Mouse (Mus musculus) myocyte (in vitro differentiated cells): ENCODE measurements around the gene Itgav. TPM values are rescaled to one million over a fixed set of nuclear protein-coding genes. Genes with fewer than 3 reads are reported as not detected.

ENCODE experiments used
- H3K27me3 ChIP-seq: one replicate; pipeline ENCODE4 v1.6.1; 2011; ENCODE audit not compliant: control insufficient read depth, insufficient read depth, insufficient read length
- H3K36me3 ChIP-seq: one replicate; pipeline ENCODE4 v1.6.1; 2011; ENCODE audit not compliant: control insufficient read depth, insufficient read depth
- H3K4me2 ChIP-seq: one replicate; pipeline ENCODE4 v1.6.1; 2011; ENCODE audit warnings: low read depth, control low read depth
- H3K4me3 ChIP-seq: one replicate; pipeline ENCODE4 v1.5.1; 2011; ENCODE audit warnings: mild to moderate bottlenecking, control low read depth, moderate library complexity
- H3K79me2 ChIP-seq: one replicate; pipeline ENCODE4 v1.6.1; 2011; ENCODE audit not compliant: control insufficient read depth, insufficient read depth
- H3ac ChIP-seq: one replicate; pipeline ENCODE4 v1.6.1; 2011; ENCODE audit not compliant: control insufficient read depth, insufficient read length
- CEBPB ChIP-seq: IDR thresholded peaks from 2 replicates; pipeline ENCODE4 v1.6.1; 2011; ENCODE audit warnings: mild to moderate bottlenecking, moderate library complexity; ENCODE audit not compliant: poor library complexity, insufficient read depth, severe bottlenecking
- E2F4 ChIP-seq: IDR thresholded peaks from one replicate; pipeline ENCODE4 v1.6.1; 2011; ENCODE audit warnings: mild to moderate bottlenecking, control low read depth, moderate library complexity; ENCODE audit not compliant: insufficient read depth
- MAX ChIP-seq: IDR thresholded peaks from one replicate; pipeline ENCODE4 v1.6.1; 2011; ENCODE audit warnings: low read depth, mild to moderate bottlenecking, control low read depth
- MYOD1 ChIP-seq, 3 experiments: IDR thresholded peaks; one replicate each; pipeline ENCODE4 v1.6.1; 2011; ENCODE audit warnings: control low read depth in 2 of 3, low read depth in 2 of 3, mild to moderate bottlenecking in 2 of 3, moderate library complexity in 1 of 3; ENCODE audit not compliant: insufficient read length in 2 of 3, control insufficient read depth in 1 of 3
- MYOG ChIP-seq, 3 experiments: IDR thresholded peaks; one replicate each; pipeline ENCODE4 v1.6.1; 2011; ENCODE audit warnings: control low read depth in 2 of 3, low read depth in 2 of 3, mild to moderate bottlenecking in 2 of 3; ENCODE audit not compliant: insufficient read length in 2 of 3, control insufficient read depth in 1 of 3, insufficient read depth in 1 of 3
- POLR2A ChIP-seq: IDR thresholded peaks from one replicate; pipeline ENCODE4 v1.6.1; 2011; ENCODE audit warnings: low read depth, mild to moderate bottlenecking, control low read depth, moderate library complexity; ENCODE audit not compliant: insufficient read length
- POLR2AphosphoS2 ChIP-seq: IDR thresholded peaks from one replicate; pipeline ENCODE4 v1.6.1; 2011; ENCODE audit warnings: low read depth, control low read depth; ENCODE audit not compliant: insufficient read length
- REST ChIP-seq: IDR thresholded peaks from one replicate; pipeline ENCODE4 v1.6.1; 2011; ENCODE audit warnings: mild to moderate bottlenecking, control low read depth, moderate library complexity; ENCODE audit not compliant: insufficient read depth, insufficient read length
- SRF ChIP-seq: IDR thresholded peaks from one replicate; pipeline ENCODE4 v1.6.1; 2011; ENCODE audit warnings: low read depth; ENCODE audit not compliant: control insufficient read depth, insufficient read length
- TCF12 ChIP-seq: IDR thresholded peaks from one replicate; pipeline ENCODE4 v1.6.1; 2011; ENCODE audit warnings: mild to moderate bottlenecking, control low read depth; ENCODE audit not compliant: poor library complexity, insufficient read depth, severe bottlenecking
- TCF3 ChIP-seq: IDR thresholded peaks from one replicate; pipeline ENCODE4 v1.6.1; 2011; ENCODE audit warnings: low read depth, control low read depth; ENCODE audit not compliant: insufficient read length
- USF1 ChIP-seq: IDR thresholded peaks from one replicate; pipeline ENCODE4 v1.6.1; 2011; ENCODE audit warnings: low read depth, mild to moderate bottlenecking, control low read depth, moderate library complexity
- polyA plus RNA-seq: library from polyadenylated mRNA; unstranded; fragments of >200 nt; fragmentation: generic; extraction: Trizol; gene quantifications from one replicate; pipeline ENCODE4 v1.2.1, GENCODE M21; 2012; ENCODE audit warnings: missing spikeins

The Itgav gene
- polyA plus RNA-seq, 1 experiment: 26.2 TPM

GRCm38 (mm10) chr2:83761506-83761905 lies 37.3 kb downstream of the Itgav start:
- peaks cover 29% of the 10 kb centered on the region for H3K36me3 ChIP-seq
- no peak overlapping the region for H3K4me2 ChIP-seq

DNA sequence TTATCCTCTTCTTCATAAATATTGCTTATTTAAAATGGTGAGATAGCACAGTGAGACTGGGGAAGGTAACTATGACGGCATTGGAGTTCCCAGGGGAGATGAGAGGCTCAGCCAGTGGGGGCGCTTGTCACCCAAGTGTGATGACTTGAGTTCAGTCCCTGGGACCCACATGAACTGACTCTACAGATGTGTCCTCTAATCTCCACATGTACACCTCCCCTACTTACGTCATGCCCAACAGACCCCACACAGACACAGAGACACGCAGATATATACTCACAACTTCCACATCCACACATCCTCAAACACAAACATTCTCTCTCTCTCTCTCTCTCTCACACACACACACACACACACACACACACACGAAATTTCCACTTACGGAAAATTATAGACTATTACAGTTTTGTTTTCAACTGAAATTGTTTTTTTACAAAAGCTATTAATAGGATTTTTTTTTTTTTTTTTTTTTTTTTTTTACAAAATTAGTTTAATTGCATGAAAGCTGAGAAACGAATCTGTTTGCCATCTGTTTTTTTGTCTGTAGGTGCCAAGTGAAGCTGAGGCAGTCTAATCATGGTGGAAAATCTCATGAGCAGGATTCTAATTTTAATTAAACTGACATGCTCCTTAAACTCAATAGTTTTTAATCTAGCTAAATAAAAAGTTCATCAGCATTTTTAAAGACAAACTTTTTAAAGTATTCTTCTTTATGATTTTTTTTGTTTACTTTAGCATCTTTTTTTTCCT lies 38.1 kb downstream of the Itgav start:
- H3K4me2 ChIP-seq: no peak overlapping the region
- H3K79me2 ChIP-seq: peaks cover 16% of the 10 kb centered on the region
- no peak for TF ChIP-seq MYOG (IDR thresholded peaks at IDR 0.05; ENCODE audit: control insufficient read depth in 1 of 3, insufficient read depth in 1 of 3, insufficient read length in 2 of 3, low read depth in 2 of 3)
- TF ChIP-seq REST: no peak
- no peak for TF ChIP-seq POLR2A
- no peak for TF ChIP-seq MAX
- TF ChIP-seq MYOD1 (IDR thresholded peaks at IDR 0.05; ENCODE audit: control insufficient read depth in 1 of 3, insufficient read length in 2 of 3, low read depth in 2 of 3): no peak
- no peak for TF ChIP-seq TCF12
- no peak for TF ChIP-seq CEBPB
- TF ChIP-seq SRF: no peak
- no peak for TF ChIP-seq TCF3
- no peak for TF ChIP-seq E2F4
- no peak for TF ChIP-seq POLR2AphosphoS2
- no peak for TF ChIP-seq USF1
- no peaks in the 10 kb centered on the region for H3K27me3 ChIP-seq
- H3K4me3 ChIP-seq: no peak overlapping the region
- peaks cover 22% of the 10 kb centered on the region for H3K36me3 ChIP-seq
- H3ac ChIP-seq: no peak overlapping the region

More at GRCm38 (mm10) chr2:83761506-83761905, 37.3 kb downstream of the Itgav start:
- no peak overlapping the region for H3ac ChIP-seq
- no peaks in the 10 kb centered on the region for H3K27me3 ChIP-seq
- peaks cover 16% of the 10 kb centered on the region for H3K79me2 ChIP-seq
- no peak for TF ChIP-seq USF1
- H3K4me3 ChIP-seq: no peak overlapping the region

DNA sequence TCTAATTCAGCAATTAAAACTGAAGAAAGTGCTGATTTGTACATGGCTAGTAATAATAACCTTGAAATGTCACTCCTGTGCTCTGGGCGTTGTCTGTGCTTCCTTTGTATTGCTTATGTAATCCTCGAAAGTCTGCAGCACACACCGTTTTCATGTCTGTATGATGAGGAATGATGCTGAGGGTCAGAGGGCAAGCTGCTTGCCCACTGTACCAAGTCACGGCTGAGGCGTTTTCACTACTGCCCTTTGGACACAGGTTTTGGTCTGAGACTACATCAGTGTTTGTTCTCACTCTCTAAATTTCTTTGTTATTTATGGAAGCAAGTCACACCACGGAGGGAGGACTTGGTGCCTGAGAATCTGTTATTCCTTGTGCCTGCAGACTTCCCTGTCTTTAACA lies 41.9 kb downstream of the Itgav start:
- Histone ChIP-seq H3K27me3 (no peaks in the 10 kb centered on the region), H3ac (no peak overlapping the region), H3K4me3 (no peak overlapping the region), H3K79me2 (peaks cover 16% of the 10 kb centered on the region), H3K36me3 (peaks cover 31% of the 10 kb centered on the region), H3K4me2 (no peak overlapping the region)
- TF ChIP-seq CEBPB (no peak), MYOD1 (IDR thresholded peaks at IDR 0.05; ENCODE audit: control insufficient read depth in 1 of 3, insufficient read length in 2 of 3, low read depth in 2 of 3) (no peak), POLR2A (no peak), E2F4 (no peak), MAX (no peak), REST (no peak), POLR2AphosphoS2 (no peak), MYOG (IDR thresholded peaks at IDR 0.05; ENCODE audit: control insufficient read depth in 1 of 3, insufficient read depth in 1 of 3, insufficient read length in 2 of 3, low read depth in 2 of 3) (no peak), SRF (no peak), TCF12 (no peak), TCF3 (no peak), USF1 (no peak)

DNA sequence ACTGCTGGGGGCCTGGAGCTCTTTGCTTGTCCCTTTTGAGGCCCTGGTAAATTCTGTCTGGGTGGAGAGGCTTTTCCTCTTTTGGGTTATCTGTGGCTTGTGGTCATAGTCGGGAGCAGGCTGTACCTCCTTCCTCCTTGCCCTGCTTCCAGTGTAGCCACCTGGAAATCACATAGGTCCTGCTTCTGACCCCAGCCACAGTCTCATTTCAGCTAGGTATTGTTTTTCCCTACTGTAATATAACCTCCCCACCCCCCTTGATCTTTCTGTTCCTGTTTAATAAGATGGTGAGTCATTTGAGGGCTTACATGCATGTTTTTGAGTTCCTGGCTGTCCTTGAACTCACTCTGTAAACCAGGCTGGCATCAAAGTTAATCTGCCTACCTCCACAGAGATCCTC lies 42.7 kb downstream of the Itgav start:
- H3ac ChIP-seq: no peak overlapping the region
- H3K79me2 ChIP-seq: peaks cover 10% of the 10 kb centered on the region
- H3K4me3 ChIP-seq: no peak overlapping the region
- H3K4me2 ChIP-seq: no peak overlapping the region
- TF ChIP-seq POLR2AphosphoS2: no peak
- TF ChIP-seq TCF3: no peak
- TF ChIP-seq TCF12: no peak
- TF ChIP-seq E2F4: no peak
- TF ChIP-seq POLR2A: no peak
- H3K27me3 ChIP-seq: no peaks in the 10 kb centered on the region
- peaks cover 31% of the 10 kb centered on the region for H3K36me3 ChIP-seq

DNA sequence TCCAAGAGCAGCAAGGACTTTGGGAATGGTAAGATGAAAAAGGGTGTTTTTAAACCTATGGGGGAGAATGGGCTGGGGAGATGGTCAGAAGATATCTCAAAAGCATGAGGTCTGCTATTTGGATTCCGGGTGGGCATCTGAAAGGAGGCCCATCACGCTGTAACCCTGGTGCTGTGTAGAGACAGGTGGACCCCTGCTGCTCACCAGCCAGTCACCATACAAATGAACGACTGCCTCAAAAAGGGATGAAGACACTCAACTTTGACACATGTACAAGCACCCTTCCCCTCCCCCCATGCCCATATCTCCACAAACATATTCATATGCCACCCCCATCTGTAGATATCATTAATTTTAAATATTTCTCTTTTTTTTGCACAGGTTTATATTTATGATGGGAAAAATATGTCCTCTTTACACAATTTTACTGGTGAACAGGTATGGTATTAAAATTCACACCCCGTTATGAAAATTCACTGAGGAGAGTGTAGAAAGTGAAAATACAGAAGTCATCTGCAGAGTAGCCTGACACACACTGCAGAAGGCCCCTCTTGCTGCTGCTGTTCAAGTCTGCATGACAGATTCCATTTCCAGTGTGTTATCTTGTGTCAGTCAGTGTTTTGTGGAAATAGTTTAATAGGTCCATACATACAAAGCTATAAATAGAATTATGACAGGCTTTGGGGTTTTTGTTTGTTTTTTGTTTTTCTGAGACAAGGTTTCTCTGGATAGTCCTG lies 44.3 kb downstream of the Itgav start:
- TF ChIP-seq REST: no peak
- TF ChIP-seq SRF: no peak
- no peak for TF ChIP-seq E2F4
- no peak for TF ChIP-seq POLR2A
- TF ChIP-seq POLR2AphosphoS2: no peak
- TF ChIP-seq MYOG (IDR thresholded peaks at IDR 0.05; ENCODE audit: control insufficient read depth in 1 of 3, insufficient read depth in 1 of 3, insufficient read length in 2 of 3, low read depth in 2 of 3): no peak
- no peak for TF ChIP-seq MAX
- no peak for TF ChIP-seq TCF12
- TF ChIP-seq MYOD1 (IDR thresholded peaks at IDR 0.05; ENCODE audit: control insufficient read depth in 1 of 3, insufficient read length in 2 of 3, low read depth in 2 of 3): no peak
- Histone ChIP-seq H3K4me2 (no peak overlapping the region), H3ac (no peak overlapping the region), H3K4me3 (no peak overlapping the region), H3K79me2 (no peaks in the 10 kb centered on the region), H3K36me3 (peaks cover 45% of the 10 kb centered on the region), H3K27me3 (no peaks in the 10 kb centered on the region)
